Mouse (Mus musculus) layer of hippocampus, adult 6 months (tissue): ENCODE data around the gene Lrrc23. TPM values are rescaled to one million over a fixed set of nuclear protein-coding genes. Genes with fewer than 3 reads are reported as not detected.

Experiments used
- long read RNA-seq, 2 experiments: library from polyadenylated mRNA; unstranded; transcript quantifications; one replicate each; pipeline ENCODE4 v2.0.0; 2019 to 2020
- polyA plus RNA-seq: library from polyadenylated mRNA; unstranded; fragments of <200 nt; fragmentation: Nextera tagmentation; gene quantifications from 2 replicates; pipeline ENCODE4 v1.2.3, GENCODE M21; 2021

Lrrc23 gene
- polyA plus RNA-seq = 4.3 and 6.1 TPM in 2 replicates
- long read RNA-seq, experiment 1, partial matches to known transcripts = 0 of 2 reads
- long read RNA-seq, experiment 1, other reads (novel, unspliced or antisense) = 0 of 2 reads
- long read RNA-seq, experiment 2 = 0 reads

GRCm38 (mm10) chr6:124779222-124779983 is at the start of gene Lrrc23:
Gene Lrrc23 (minus strand): TSS chr6:124779727.

GRCm38 (mm10) chr6:124813933-124814332 is 34.4 kb upstream of the Lrrc23 start, which contains the start of gene Tpi1:
Gene Tpi1 (minus strand): TSS chr6:124814296.

GRCm38 (mm10) chr6:124808358-124809012 is 29.0 kb upstream of the Lrrc23 start, which contains the start of gene Spsb2:
Gene Spsb2 (plus strand): TSS chr6:124808661.

GRCm38 (mm10) chr6:124769101-124769765 is 10.3 kb downstream of the Lrrc23 start, which contains the start of gene Eno2:
Gene Eno2 (minus strand): TSS chr6:124769673.

GRCm38 (mm10) chr6:124755831-124756595 is 23.5 kb downstream of the Lrrc23 start, which contains the start of the genes Gm45234 and Atn1:
Gene Gm45234 (minus strand): TSS chr6:124756021.
Gene Atn1 (minus strand): TSS chr6:124756524.

GRCm38 (mm10) chr6:124740888-124741761 is 38.4 kb downstream of the Lrrc23 start, which contains the start of gene Grcc10:
Gene Grcc10 (minus strand): TSS chr6:124741374.

GRCm38 (mm10) chr6:124738511-124739023 is 41.0 kb downstream of the Lrrc23 start, which contains the start of gene Ptpn6:
Gene Ptpn6 (minus strand): TSS chr6:124738714.

Other genes starting within 250 kb of the Lrrc23 start
- gene C1s1, start 237.4 kb downstream of the Lrrc23 start, polyA plus RNA-seq = 0.19 and 0.45 TPM in 2 replicates
- not detected in 2 replicates for gene C1rb, start 209.4 kb downstream of the Lrrc23 start, polyA plus RNA-seq
- 0.05 TPM in 1 of 2 replicates, not detected in the other for gene C1s2, start 143.6 kb downstream of the Lrrc23 start, polyA plus RNA-seq
- gene Lpcat3, start 116.7 kb downstream of the Lrrc23 start, polyA plus RNA-seq = 20.8 and 21.3 TPM in 2 replicates
- 101 and 108 TPM in 2 replicates for gene Emg1, start 67.5 kb downstream of the Lrrc23 start, polyA plus RNA-seq
- 140 and 157 TPM in 2 replicates for gene Phb2, start 67.4 kb downstream of the Lrrc23 start, polyA plus RNA-seq
- gene Ptpn6, start 41.0 kb downstream of the Lrrc23 start, polyA plus RNA-seq = 4.1 and 4.6 TPM in 2 replicates
- gene Grcc10, start 38.4 kb downstream of the Lrrc23 start, polyA plus RNA-seq = 1,248 and 1,281 TPM in 2 replicates
- gene Gm45234, start 23.7 kb downstream of the Lrrc23 start, polyA plus RNA-seq = 0.06 TPM in 1 of 2 replicates, not detected in the other
- gene Atn1, start 23.2 kb downstream of the Lrrc23 start, polyA plus RNA-seq = 14.3 and 15.6 TPM in 2 replicates
- 599 and 862 TPM in 2 replicates for gene Eno2, start 10.1 kb downstream of the Lrrc23 start, polyA plus RNA-seq
- 5.4 and 5.5 TPM in 2 replicates for gene Spsb2, start 28.9 kb upstream of the Lrrc23 start, polyA plus RNA-seq
- gene Tpi1, start 34.6 kb upstream of the Lrrc23 start, polyA plus RNA-seq = 1,210 and 1,292 TPM in 2 replicates
- gene Usp5, start 49.8 kb upstream of the Lrrc23 start, polyA plus RNA-seq = 98.8 and 105 TPM in 2 replicates
- 0.59 and 0.67 TPM in 2 replicates for gene Cdca3, start 49.8 kb upstream of the Lrrc23 start, polyA plus RNA-seq
- gene Gnb3, start 60.5 kb upstream of the Lrrc23 start, polyA plus RNA-seq = 0.13 and 0.43 TPM in 2 replicates
- gene P3h3, start 78.0 kb upstream of the Lrrc23 start, polyA plus RNA-seq = 1.0 and 1.2 TPM in 2 replicates
- gene Gpr162, start 84.3 kb upstream of the Lrrc23 start, polyA plus RNA-seq = 1.1 and 1.4 TPM in 2 replicates
- gene Cd4, start 108.5 kb upstream of the Lrrc23 start, polyA plus RNA-seq = 0.34 and 0.68 TPM in 2 replicates
- gene Lag3, start 132.0 kb upstream of the Lrrc23 start, polyA plus RNA-seq = 7.0 and 11.9 TPM in 2 replicates
- 294 and 362 TPM in 2 replicates for gene Ptms, start 140.4 kb upstream of the Lrrc23 start, polyA plus RNA-seq
- gene Mlf2, start 151.7 kb upstream of the Lrrc23 start, polyA plus RNA-seq = 604 and 679 TPM in 2 replicates
- gene Cops7a, start 185.8 kb upstream of the Lrrc23 start, polyA plus RNA-seq = 236 and 263 TPM in 2 replicates
- 40.7 and 47.6 TPM in 2 replicates for gene Pianp, start 217.0 kb upstream of the Lrrc23 start, polyA plus RNA-seq
- 7.6 and 8.3 TPM in 2 replicates for gene Zfp384, start 229.4 kb upstream of the Lrrc23 start, polyA plus RNA-seq